Mouse (Mus musculus): Measurements from ENCODE around the gene Smim12. TPM values are rescaled to one million over a fixed set of nuclear protein-coding genes. Genes with fewer than 3 reads are reported as not detected.

Smim12 gene
- total RNA-seq, 2 experiments from 2014 or later, result 48.8 to 52.1 TPM

Other genes starting within 250 kb of the Smim12 start
- 10 to 100 TPM; 72.2 to 78.2 TPM for gene Sfpq, start 222.5 kb upstream of the Smim12 start, total RNA-seq (2021)
- 1 to 10 TPM; 5.2 to 5.9 TPM for gene Zmym1, start 182.6 kb upstream of the Smim12 start, total RNA-seq (2021)
- 1 to 10 TPM; 8.0 to 8.9 TPM for gene Zmym6, start 166.4 kb upstream of the Smim12 start, total RNA-seq (2021)
- gene Tmem35b, start 120.1 kb upstream of the Smim12 start, total RNA-seq (2021), result 1 to 10 TPM; 1.8 to 2.0 TPM
- gene Dlgap3, start 74.6 kb upstream of the Smim12 start, total RNA-seq (2021), result under 1 TPM; 0.22 to 0.25 TPM
- gene Gja4, start 70.3 kb downstream of the Smim12 start, total RNA-seq (2021), result 10 to 100 TPM; 12.8 to 13.0 TPM
- under 1 TPM in 1 of 2 experiments, not detected in 1; 0.25 TPM for gene Gjb3, start 87.1 kb downstream of the Smim12 start, total RNA-seq (2021)
- not detected for gene Gjb4, start 110.3 kb downstream of the Smim12 start, total RNA-seq (2021)
- under 1 TPM; 0.24 to 0.61 TPM for gene Gjb5, start 114.4 kb downstream of the Smim12 start, total RNA-seq (2021)